Mouse (Mus musculus) embryo, embryonic 11 days (tissue): ENCODE measurements around the gene Ankrd13a.
A peak's percentile ranks its signal among the peaks of the same experiment; 100 is the strongest.

ENCODE experiments used
- DNase-seq: peaks from one replicate; pipeline ENCODE4 v3.0.0-alpha.2; 2015

The Ankrd13a gene

DNA sequence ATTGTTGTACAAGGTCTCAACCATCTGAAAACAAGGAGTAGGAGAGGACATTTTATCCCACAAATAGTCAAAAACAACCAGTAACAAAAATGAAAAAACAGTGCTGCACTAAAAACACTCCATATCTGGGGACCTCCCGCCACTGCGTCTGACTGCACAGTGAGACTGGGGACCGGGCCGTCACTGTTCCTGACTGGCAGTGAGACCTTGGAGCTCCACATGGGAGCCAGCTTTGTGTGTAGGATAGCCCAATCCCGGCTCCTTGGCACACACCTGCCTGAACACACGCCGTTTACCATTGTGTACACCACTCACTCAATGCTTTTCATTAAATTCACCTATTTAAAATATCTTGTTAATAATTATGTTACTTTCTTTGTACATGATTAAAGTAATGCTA lies 7.3 kb upstream of the Ankrd13a start:
- DNase-seq, result no peak

DNA sequence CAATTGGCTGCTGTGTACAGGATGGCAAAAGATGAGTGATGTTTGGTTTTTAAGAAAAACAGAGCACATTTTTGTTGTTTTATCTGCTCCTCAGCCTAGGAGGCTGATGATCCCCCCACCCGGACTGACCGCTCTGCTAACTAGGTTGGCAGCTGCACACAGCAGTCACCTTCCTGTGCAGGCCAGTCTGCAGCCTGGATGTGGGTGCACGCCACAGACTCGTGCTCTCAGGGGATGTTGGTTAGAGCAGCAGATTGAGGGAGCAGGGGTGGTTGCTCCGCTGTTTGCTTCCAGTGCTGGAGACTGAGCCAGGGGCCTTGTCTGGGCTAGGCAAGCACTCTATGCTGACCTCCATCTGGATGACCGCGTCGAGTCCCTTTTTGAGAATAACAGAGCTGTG lies 4.7 kb upstream of the Ankrd13a start:
- no peak for DNase-seq

DNA sequence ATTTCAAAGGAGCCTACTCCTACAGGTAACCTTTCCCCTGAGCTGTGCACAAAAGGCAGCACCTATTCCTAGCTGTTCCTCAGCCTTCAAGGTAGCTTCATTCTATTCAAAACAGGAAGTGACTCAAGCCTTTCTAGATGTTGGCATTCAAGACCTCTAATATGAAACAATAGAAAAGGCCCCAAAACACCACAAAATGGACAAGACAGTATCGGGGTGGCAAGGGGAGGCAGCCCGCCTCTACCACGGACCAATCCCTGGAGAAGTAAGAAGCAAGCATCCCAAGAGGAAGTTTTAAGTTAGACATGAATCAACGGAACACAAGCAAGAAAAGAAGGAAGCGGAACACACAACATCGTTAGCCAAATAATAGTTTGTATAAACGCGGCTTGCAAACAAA lies 2.7 kb upstream of the Ankrd13a start:
- no peak for DNase-seq

DNA sequence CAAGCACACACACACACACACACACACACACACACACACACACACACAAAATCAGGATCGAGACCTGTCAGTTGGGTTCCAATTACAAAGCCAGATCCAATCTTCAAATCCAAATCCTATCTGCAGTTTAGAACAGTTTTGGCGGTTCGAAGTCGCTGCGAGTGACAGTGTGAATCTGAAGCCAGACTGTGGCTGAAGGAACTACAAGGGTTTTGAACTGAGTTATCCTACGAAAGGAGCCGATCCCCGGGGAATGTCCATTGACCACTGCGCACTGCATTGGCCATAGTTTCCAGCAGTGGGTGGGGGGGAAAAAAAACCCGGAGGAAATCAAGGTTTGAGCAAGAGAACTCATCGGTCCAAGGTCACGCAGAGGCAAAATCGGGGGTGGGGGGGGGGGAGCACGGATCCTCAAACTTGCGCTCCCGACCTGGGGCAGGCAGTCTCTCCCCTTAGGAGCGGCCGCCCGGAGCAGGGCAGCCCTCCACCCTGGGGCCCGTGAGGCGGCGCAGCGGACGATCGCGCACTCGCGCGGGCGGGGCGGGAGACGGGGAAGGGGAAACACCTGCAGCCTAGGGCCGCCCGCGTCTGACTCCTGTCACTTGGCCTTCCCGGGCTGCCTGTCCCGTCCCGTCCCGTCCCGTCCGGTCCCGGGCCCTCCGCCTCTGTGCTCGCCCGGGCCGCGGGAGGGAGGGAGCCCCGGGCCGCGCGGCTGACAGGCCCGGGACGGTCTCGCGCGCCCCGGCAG lies 1.8 kb upstream of the Ankrd13a start:
- DNase-seq, result peak; percentile 68

DNA sequence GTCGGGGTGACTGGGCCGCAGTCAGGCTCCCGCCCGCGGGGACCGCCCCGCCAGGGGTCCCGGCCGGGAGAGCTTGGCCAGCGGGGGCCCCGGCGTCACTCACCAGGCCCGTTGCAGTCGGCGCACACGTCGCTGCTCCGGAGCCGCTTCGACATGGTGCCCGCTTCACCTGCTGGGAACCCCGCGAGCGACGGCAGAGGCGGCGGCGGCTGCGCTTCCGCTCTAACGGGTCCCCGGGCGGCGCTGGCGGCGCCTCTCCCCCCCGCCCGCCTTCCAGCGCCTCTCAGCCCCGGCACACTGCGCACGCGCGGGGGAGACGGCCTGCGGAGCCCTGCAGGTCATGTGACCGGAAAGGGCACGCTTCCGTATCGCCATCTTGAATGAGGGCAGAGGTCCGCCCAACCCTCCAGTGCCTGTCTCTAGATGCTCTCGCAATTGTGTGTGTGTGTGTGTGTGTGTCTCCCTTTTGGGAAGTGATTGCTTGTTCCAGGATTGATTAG lies 1.2 kb upstream of the Ankrd13a start:
- DNase-seq, result peak; percentile 99

DNA sequence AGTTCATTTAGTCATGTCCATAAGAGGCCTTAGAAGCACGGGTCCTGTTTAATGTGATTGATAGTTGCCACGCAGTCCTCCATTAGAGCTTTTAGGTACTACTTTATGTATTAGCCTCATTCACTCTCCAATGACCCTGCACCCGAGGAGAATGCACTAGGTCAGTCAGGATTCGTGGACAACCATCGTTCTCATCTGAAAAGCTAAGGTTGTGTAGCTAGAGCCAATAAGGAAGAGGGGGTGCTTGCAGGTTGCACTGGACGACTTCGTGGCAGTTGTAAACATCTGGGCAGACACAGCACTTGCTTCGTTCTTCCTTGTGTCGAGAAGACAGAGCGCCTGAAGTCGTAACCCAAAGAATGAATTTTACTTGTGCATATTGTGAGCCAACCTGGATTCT lies 697 bp upstream of the Ankrd13a start:
- peak; percentile 34 for DNase-seq

DNA sequence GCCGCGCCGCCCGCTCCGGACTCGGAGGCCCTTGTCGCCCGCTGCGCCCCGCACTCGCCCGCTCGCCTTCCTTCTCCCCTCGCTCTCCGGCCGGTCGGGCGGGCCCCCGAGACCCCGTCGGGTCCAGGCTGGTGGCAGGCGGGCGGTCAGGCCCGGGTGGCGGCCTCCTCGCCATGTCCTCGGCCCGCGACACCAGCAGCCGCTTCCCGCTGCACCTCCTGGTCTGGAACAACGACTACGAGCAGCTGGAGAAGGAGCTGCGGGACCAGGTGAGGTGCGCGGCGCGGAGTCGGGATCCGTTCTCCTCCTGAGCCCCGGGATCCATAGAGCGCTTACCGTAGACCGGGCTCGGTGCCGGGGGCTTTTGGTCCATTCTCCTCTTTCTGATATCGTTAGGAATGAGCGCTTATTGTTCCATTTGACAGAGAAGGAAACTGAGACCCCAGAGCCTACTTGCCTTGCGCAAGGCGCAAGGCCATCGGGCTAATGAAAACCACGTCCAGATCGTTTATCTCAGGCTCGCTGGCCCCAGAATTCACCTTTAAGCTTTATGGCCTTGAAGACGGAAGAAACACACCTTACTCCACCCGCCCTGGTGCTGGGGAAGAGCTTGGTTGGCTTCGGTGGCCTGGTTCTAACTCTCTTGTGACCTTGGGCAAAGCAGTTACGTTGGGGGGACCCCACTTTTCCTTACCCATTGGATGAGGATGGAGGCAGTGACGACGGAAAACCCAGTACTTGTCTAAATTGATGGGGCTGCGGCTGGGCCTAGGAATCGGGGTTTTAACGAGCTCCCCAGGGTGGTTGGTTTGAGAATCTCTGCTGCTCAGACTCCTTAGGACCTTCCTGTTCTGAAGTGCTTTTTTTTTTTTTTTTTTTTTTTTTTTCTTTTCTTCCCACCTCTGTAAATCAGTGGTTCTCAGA lies 841 bp downstream of the Ankrd13a start, which contains the start of gene Git2:
Gene Git2, minus strand, starts transcription at position 462 of the 924 bp plus-strand sequence.
- peak; percentile 26 for DNase-seq

DNA sequence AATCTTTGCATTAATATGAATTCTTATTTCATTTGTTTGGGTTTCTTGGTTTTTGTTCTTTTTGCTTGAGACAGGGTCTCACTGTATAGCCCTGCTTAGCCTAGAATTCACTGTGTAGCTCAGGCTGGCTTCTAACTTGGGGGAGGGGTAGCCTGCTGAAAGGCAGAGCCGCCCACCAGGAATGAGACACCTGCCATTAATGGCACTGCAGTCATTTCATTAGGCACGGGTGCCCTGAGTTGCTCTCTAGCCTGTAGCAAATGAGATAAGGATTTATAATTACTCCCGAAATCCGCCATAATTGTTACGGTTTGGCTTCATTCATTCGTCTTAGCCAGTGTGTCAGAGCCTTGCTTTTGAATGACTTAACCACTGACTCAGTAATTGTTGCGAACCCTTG lies 1.7 kb downstream of the Ankrd13a start:
- no peak for DNase-seq

DNA sequence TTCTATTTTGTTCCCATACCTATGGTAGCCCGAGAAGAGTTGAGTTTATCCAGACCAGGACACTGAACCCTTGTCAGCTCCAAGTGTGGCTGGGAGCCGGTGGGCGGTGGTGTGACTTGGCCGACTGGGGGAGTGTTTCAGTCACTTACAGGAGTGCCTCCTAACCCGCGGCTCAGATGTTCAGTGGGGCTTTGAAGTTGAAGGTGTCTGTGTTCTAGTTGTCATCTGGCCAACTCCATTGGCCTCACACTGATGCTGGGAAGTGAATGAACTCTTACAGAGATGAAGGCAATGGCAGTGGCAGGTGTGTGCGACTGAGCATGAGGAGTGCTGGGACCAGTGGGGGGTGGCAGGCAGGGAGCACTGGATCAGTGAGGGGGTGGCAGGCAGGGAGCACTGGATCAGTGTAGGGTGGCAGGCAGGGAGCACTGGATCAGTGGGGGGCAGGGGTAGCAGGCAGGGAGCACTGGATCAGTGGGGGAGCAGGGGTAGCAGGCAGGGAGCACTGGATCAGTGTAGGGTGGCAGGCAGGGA lies 5.5 kb downstream of the Ankrd13a start:
- no peak for DNase-seq

DNA sequence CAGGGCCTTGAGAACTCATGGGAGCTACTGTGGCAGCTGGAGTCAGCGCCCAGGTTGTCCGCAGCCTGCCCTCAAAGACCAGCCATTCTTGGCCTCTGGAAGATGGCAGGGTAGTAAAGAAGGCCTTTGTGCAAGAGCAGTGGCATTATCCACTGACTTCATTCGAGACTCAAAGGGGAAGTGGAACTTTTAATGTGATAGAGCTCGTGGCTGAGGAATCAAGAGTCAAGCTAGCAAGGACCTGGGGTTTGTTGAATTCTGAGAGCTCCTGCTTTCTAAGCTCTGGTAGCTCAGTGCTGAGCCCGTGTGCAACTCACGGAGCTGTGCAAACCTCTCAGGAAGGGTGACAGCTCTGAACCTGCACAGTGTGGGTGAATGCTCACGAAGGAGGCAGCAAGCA lies 6.4 kb downstream of the Ankrd13a start:
- no peak for DNase-seq

DNA sequence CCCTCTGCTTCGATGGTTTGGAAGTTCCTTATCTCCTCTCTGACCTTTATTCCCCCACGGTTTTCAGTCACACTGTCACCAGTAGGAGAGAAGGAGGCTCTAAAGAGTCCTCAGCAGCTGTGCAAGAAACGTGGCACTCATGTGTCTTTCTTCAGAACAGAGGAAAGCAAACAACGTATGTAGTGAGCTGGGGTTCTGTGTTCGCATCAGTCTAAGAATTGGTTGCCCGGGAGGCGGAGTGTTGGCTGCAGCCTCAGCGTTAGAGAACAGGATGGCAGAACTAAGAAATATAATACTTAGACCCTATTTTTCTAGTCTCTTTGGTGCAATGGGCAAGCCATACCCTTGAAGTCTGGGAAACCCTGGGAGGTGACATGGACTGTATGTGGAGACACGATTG lies 8.5 kb downstream of the Ankrd13a start:
- DNase-seq, result no peak

DNA sequence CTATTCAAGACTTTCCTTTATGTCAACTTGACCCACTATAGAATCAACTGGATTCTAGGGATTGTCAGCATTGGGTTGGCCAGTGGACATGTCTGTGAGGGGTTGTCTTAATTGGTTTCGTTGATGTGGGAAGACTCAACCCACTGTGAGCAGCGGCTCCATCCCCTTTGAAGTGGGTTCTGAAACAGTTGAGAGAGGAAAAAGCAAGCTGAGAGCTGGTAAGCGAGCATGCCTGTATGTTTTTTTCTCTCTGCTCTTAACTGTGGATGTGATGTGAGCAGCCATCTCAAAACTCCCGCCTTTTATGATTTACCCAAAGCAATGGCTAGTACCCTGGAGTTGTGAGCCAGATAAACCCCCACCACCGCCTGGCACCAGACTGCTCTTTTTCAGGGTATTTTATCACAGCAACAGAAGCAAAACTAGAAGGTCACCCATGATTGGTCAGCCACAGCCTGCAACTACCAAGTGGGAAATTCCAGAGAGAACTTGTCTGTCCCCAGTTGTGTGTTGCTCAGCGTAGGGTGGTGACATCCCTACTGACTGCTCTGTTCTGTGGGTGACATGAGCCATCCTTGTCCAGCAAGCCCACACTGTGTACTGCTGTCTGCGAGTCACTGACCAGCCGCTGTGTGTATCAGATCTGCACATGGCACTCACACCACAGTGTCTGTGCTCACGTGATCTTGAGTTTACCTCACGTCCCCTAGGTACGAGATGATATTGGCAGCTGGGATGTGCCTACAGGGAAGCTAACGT lies 9.1 kb downstream of the Ankrd13a start:
- DNase-seq, result no peak

DNA sequence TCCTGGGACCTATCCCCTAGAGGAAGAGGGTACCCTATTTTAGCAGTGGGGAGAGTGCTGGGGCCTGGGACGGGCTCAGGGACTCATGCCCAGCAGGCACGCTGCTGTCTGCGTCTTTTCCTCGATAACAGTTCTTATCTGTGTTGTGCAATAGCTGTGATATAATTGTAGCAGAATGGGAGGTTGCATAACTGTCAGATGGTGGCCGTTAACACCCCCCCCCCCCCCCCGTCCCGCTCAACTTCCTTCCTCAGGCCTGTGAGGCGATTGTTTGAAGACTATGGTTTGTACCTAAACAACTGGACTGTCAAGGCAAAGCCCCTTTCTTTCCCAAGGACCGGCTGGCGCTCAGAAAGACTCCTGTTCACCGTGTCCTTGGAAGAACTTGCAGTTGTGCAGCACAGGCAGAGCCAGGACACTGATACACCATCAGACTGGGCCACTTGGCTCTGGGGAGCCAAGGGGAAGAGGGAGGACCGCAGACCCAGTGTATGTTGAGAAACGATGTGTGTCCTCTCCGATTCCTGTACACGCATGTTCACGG lies 10.2 kb downstream of the Ankrd13a start:
- no peak for DNase-seq

DNA sequence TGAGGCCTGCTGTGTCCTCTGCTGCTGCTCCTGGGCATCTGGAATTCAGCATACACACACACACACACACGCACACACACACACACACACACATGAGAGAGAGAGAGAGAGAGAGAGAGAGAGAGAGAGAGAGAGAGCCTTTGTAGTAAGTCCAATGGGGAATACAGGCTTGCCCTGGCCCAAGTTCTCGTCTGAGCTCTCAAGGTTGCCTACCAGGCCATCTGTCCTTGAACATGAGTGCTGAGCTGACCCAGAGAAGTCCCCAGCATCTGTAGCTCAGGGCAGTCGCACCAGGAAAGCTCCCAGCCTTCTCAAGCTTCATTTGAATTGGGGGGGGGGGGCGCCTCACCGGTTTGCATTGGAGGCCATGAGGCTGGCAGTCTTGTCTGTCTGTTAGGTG lies 10.7 kb downstream of the Ankrd13a start:
- no peak for DNase-seq

DNA sequence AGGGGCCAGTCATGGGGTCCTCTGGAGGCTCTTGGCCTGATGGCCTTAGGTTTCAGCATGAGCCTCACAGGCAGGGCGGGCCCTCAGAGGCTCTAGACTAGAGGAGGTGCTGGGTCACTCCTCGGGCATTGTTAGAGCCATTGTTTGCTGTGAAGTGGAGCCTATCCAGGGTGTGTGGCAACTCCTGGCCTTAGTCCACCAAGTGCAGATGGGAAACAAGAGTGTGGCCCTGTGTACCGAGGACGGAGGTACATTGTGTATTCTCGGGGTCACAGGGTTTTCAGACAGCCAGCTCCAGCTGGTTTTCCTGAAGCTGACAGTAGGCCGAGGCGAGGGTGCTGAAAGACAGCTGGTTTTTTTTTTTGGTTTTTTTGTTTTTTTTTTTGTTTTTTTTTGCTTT lies 18.8 kb downstream of the Ankrd13a start:
- DNase-seq, result no peak

DNA sequence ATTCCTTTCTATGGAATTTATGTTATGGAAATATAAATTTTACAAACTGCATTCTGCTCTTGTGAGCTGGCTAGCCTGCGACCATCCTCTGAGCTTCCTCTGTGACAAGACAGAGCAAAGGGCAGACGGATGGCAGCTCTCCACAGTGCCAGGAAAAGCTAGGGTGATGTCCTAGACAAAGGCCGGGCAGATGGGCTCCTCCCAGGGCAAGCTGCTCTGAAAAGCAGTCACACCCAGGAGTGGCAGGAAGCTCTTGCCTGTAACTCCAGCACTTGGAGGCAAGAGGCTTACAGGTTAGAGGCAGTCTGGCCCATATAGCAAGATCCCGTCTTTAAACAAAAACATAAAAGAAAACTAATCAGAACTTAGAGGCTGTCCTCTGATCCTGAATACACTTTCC lies 20.1 kb downstream of the Ankrd13a start:
- no peak for DNase-seq

DNA sequence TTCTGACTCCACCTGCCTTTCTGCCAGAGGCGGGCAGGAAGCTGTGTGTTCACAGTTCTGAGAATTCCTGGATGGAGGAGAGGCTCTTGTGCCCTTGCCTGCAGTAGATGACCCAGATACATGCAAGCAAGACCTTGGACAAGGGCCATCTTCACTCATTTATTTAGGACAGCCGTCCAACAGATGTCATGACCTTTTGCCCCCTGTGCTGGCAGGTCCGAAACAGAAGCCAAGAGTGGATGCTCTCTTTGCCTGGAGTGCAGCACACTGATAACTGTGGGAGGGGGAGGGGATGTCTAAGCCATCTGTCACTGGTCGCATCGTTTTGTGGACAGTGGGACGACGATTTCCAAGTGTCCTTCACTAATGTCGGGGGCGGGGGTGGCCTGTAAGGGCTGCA lies 20.8 kb downstream of the Ankrd13a start:
- DNase-seq, result peak; percentile 45

DNA sequence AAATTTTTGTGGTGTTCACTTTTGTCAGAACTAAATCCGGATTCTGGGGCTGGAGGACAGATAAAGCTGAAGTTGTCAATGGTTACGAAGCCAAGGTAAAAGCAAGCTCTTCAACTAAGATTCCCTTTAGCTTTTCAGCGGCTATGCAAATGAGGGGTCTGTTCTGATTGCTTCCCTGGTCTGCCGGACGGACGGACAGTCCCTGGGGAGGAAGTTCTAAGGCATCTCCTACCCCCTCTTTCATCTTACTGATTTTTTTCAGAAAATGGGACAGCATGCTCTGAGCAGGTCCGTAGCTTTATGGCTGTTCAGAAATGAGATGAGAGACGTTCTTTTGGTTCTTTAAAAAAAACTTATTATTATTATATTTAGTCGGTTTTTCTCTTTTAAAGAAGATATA lies 21.2 kb downstream of the Ankrd13a start:
- DNase-seq, result no peak

DNA sequence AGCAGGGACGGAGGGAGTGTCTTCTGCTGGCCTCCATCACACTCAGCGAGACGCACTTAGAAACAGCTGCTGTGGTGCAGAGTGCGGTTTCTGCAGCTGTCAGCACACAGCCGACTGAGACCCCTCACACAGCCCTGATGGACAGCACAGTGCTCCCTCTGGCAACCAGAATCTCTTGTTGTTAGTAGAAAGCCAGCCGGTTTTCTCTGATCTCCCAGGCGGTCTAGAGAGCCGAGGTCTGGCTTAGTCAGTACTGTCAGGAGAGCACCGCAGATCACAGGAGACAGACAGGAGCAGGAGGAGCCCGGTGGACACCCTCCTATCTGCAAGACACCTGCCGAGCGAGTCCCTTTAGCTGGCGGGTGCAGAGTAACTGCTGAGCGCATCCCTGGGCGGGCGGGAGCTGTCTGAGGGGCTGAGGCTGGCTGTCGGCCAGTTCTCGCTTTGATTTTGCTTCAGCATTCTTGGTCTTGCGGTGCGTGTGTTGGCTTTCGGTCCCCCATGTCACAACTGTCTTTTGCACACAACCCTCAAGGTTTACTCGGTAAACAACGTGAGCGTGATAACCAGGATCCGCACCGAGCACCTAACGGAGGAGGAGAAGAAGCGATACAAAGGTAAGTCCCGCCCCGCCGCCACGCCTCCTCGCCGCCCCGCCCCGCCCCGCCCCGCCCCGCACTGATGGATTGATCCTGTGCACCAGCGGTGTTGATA lies 22.0 kb downstream of the Ankrd13a start:
- peak; percentile 55 for DNase-seq

DNA sequence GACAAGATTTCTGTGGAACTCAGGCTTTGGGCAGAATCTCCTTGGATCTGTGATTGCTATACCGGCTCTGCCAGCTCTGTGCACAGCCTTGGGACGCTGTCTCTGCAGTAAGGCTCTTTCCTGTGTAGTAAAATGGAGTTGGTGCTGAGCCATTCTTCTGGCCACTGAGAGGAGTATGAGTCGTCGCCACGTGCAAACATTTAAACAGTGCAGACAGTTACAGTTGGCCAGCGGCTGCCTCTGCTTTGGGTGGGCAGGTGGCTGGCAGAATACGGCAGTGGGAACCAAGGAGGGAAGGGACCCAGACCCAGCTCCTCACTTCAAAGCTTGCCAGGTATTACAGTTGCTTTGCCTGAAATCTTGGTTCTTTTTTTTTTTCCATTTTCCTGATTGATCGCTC lies 22.8 kb downstream of the Ankrd13a start:
- DNase-seq, result no peak

DNA sequence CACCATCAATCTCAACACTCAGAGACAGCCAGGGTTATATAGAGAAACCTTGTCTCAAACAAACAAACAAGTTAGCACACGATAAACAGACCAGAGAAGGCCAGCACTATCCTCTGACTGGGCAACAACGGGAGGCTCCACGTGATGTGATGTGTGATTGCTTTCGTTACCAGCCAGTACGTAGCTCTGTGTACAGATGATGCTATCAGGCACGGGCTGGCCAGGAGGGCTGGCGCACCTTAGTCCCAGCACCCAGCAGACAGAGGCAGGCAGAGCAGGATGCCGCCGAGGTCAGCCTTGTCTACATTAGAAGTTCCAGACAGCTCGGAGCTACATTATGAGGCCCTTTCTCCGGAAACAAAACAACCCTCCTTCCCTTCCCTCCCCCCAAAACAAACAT lies 25.4 kb downstream of the Ankrd13a start:
- DNase-seq, result no peak

DNA sequence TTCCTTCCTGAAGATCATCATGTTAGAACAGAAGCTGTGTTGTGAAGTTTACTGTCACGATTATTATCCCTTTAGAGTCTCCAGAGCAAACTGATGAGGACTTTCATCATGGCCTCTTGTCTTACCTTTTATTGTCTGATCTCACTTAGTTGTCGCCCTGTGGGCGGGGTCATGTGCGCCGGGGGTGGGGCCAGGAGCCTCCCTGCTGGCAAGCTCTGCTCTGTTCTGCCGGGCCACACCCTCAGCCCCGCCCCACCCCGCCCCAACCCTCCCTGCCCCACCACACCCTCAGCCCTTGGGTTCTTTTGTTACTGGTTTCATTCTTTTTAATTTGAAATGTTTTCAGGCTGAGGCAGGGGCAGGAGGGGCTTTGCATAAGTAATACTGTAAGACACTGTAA lies 26.6 kb downstream of the Ankrd13a start:
- DNase-seq, result peak; percentile 48
